Mouse (Mus musculus) ES-E14 (cell line): ENCODE measurements around the gene Phykpl.

Experiments
- CHD2 ChIP-seq: IDR thresholded peaks from 2 replicates; pipeline ENCODE4 v1.6.1; 2014; ENCODE audit warnings: mild to moderate bottlenecking, low read depth, low read length, inconsistent platforms
- ZC3H11A ChIP-seq: IDR thresholded peaks from 2 replicates; pipeline ENCODE4 v1.6.1; 2012; ENCODE audit warnings: low read depth, mild to moderate bottlenecking, inconsistent platforms, low read length, borderline replicate concordance

- no peak for TF ChIP-seq ZC3H11A
- no peak for TF ChIP-seq CHD2
Measured at GRCm38 (mm10) chr11:51607096-51607738, 22.7 kb downstream of the Phykpl start.
